Mouse (Mus musculus) embryonic facial prominence, embryonic 11.5 days (tissue): Measurements from ENCODE around the gene Pcgf3. TPM values are rescaled to one million over a fixed set of nuclear protein-coding genes. Genes with fewer than 3 reads are reported as not detected.

ENCODE experiments used
- ATAC-seq: fragments of 200-750 bp; cut with Nextera tagmentation; replicated peaks from 2 replicates; pipeline ENCODE4 v1.8.0; 2017; ENCODE audit warnings: low read depth; ENCODE audit not compliant: insufficient number of reproducible peaks, low FRiP score, low TSS enrichment
- DNase-seq: peaks from one replicate; pipeline ENCODE4 v3.0.0-alpha.2; 2015; ENCODE audit warnings: low spot score
- H3K27ac ChIP-seq: fragments of 300-500 bp; sonication (generic); replicated peaks from 2 replicates; pipeline ENCODE4 v1.5.1; 2014; ENCODE audit warnings: mild to moderate bottlenecking, low read depth, low read length, control low read depth
- H3K27me3 ChIP-seq: fragments of 300-500 bp; sonication (generic); 2 replicates; pipeline ENCODE4 v1.6.1; 2014; ENCODE audit warnings: mild to moderate bottlenecking, low read length, moderate library complexity, mixed read lengths; ENCODE audit not compliant: control insufficient read depth, insufficient read depth
- H3K36me3 ChIP-seq: fragments of 300-500 bp; sonication (generic); replicated peaks from 2 replicates; pipeline ENCODE4 v1.6.1; 2014; ENCODE audit warnings: low read depth, mild to moderate bottlenecking, low read length, moderate library complexity, mixed read lengths; ENCODE audit not compliant: control insufficient read depth, insufficient read depth
- H3K4me1 ChIP-seq: fragments of 300-500 bp; sonication (generic); 2 replicates; pipeline ENCODE4 v1.6.1; 2014; ENCODE audit warnings: low read length, mixed read lengths; ENCODE audit not compliant: control insufficient read depth, insufficient read depth
- H3K4me2 ChIP-seq: fragments of 300-500 bp; sonication (generic); 2 replicates; pipeline ENCODE4 v1.6.1; 2014; ENCODE audit warnings: low read depth, mild to moderate bottlenecking, control low read depth, low read length, moderate library complexity
- H3K4me3 ChIP-seq: fragments of 300-500 bp; sonication (generic); 2 replicates; pipeline ENCODE4 v1.5.1; 2014; ENCODE audit warnings: low read depth, low read length, control low read depth
- H3K9ac ChIP-seq: fragments of 300-500 bp; sonication (generic); replicated peaks from 2 replicates; pipeline ENCODE4 v1.6.1; 2014; ENCODE audit warnings: mild to moderate bottlenecking, control low read depth, low read length
- H3K9me3 ChIP-seq: fragments of 300-500 bp; sonication (generic); replicated peaks from 2 replicates; pipeline ENCODE4 v1.6.1; 2016; ENCODE audit warnings: mild to moderate bottlenecking, low read length, inconsistent platforms, mixed read lengths; ENCODE audit not compliant: control insufficient read depth
- WGBS: fragments of 180-500 bp; shearing (Covaris S2); extraction: QIAGEN DNeasy Blood & Tissue Kit; methylation state at CpG from one replicate; pipeline ENCODE4 v1.1.7; 2014; 5-methylcytosine and 5-hydroxymethylcytosine counted together
- polyA plus RNA-seq: library from polyadenylated mRNA; unstranded; fragments of >200 nt; fragmentation: Nextera tagmentation; extraction: Ambion mirVana; gene quantifications from 2 replicates; pipeline ENCODE4 v1.2.1, GENCODE M21; 2014

Pcgf3 gene
- polyA plus RNA-seq, 1 experiment from 2014 or later = 31.0 TPM

DNA sequence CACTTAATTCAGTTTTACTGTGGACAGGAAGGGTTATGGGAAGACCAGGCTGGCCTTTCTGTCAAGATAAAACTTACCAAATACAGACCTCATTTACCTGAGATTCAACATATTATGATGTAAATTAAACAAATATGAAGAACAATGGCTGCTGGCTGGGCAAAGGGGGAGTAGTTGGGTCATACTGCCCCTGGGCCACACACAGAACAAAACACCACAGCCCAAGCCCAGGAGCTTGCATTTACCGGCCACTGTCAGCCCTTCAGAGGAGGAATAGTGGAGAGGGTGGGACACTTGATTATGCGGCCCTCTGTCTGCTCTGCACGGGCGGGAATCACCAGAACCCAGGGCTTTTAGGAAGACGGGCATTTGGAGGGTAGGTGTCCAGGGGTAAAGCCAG lies 57.9 kb downstream of the Pcgf3 start:
- no peak overlapping the region for H3K9ac ChIP-seq
- H3K9me3 ChIP-seq = no peaks in the 10 kb centered on the region
- ATAC-seq (no peak), DNase-seq (no peak)
- H3K4me2 ChIP-seq = no peak overlapping the region
- no peaks in the 10 kb centered on the region for H3K4me1 ChIP-seq
- no peak overlapping the region for H3K27ac ChIP-seq
- H3K36me3 ChIP-seq = no peaks in the 10 kb centered on the region
- WGBS = 77% methylated on average over 5 of the region's 5 CpGs
- no peak overlapping the region for H3K4me3 ChIP-seq
- H3K27me3 ChIP-seq = no peaks in the 10 kb centered on the region

DNA sequence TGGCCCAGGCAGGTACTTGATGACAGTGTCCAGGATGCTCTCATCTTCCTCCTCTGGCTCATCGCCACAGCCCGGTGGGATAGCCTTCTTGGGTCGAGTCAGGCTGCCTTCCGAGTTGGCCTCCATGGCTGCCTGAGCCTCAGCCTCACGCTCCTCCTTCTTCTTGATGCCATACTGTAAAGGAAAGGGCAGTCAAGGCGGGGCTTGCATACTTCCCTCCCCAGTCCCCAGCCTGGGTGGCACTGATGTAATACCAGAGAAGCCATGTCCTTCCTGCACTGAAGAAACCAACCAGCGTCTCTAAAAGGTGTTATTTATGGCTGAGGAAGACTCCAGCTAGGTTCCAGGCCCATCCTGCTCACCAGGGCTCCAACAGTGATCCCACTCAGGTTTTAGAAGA lies 59.1 kb downstream of the Pcgf3 start:
- H3K36me3 ChIP-seq = no peaks in the 10 kb centered on the region
- WGBS = 83% methylated on average over 7 of the region's 7 CpGs
- H3K9ac ChIP-seq = no peak overlapping the region
- H3K27ac ChIP-seq = no peak overlapping the region
- H3K4me2 ChIP-seq = no peak overlapping the region
- H3K4me1 ChIP-seq = no peaks in the 10 kb centered on the region
- DNase-seq (no peak), ATAC-seq (no peak)
- no peak overlapping the region for H3K4me3 ChIP-seq
- no peaks in the 10 kb centered on the region for H3K9me3 ChIP-seq
- no peaks in the 10 kb centered on the region for H3K27me3 ChIP-seq

DNA sequence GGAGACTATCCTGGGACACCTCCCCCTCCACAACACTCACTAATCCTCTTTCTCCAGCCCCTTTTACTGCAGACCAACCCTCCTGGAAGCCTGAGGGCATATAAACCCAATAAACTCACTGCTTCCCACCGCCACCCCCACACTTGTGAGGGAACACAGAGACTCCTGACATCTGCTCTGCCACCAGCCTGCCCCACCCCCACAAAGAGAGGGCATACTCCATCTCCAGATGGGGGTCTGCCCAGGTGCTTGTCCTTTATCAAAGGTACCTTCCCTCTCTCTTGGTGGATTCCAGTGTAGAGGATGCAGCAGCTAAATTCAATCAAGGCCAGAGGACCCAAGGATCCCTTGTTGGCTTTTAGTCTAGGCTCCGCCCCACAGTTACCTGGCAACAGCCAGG lies 60.0 kb downstream of the Pcgf3 start:
- WGBS = 37% methylated on average over 2 of the region's 2 CpGs
- H3K4me2 ChIP-seq = no peak overlapping the region
- no peaks in the 10 kb centered on the region for H3K27me3 ChIP-seq
- H3K4me3 ChIP-seq = no peak overlapping the region
- H3K4me1 ChIP-seq = no peaks in the 10 kb centered on the region
- ATAC-seq (no peak), DNase-seq (no peak)
- H3K9ac ChIP-seq = no peak overlapping the region
- H3K36me3 ChIP-seq = no peaks in the 10 kb centered on the region
- no peaks in the 10 kb centered on the region for H3K9me3 ChIP-seq
- H3K27ac ChIP-seq = no peak overlapping the region

DNA sequence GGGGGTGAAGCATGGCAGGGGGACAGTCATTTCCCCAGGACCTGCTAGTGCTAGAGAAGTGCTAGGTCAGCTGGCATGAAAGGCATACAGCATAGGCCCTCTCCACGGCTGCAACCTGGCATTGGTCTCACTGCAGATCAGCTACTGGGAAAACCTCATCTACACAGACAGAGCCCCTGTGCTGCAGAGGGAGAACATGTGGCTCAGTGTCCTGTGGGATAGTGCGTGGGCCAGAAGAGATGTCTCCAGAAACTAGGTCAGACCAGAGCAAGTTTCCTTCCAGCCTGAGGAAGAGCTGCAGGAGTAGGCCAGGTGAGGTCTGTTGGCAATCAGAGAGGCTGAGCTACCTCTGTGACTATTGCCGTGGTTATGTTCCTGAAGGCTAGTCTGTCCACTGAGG lies 60.9 kb downstream of the Pcgf3 start:
- Histone ChIP-seq H3K27ac (no peak overlapping the region), H3K9me3 (no peaks in the 10 kb centered on the region), H3K27me3 (no peaks in the 10 kb centered on the region), H3K4me2 (no peak overlapping the region), H3K9ac (no peak overlapping the region), H3K4me3 (no peak overlapping the region), H3K4me1 (no peaks in the 10 kb centered on the region), H3K36me3 (no peaks in the 10 kb centered on the region)
- DNase-seq (no peak), ATAC-seq (no peak)
- WGBS = 81% methylated on average over 3 of the region's 3 CpGs

DNA sequence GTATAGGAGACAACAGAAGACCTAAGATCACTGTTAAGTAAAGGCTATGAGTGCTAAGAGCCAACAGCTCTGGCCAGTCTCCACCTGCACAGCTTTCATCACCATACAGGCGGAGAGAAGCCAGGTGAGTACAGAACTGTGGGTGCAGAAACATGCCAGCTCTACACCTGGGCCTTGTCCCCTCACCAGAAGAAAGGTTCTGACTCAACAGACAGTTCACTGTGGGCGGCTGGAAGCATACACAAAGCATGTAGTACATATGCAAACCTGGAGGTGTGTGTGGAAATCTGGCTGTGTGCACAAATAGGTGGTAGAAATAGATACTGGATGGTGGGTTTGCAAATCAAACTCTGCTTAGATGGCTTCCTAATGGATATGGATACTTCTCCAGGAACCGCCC lies 61.6 kb downstream of the Pcgf3 start:
- Histone ChIP-seq H3K9me3 (no peaks in the 10 kb centered on the region), H3K4me3 (no peak overlapping the region), H3K4me2 (no peak overlapping the region), H3K27me3 (no peaks in the 10 kb centered on the region), H3K9ac (no peak overlapping the region), H3K36me3 (no peaks in the 10 kb centered on the region), H3K27ac (no peak overlapping the region), H3K4me1 (no peaks in the 10 kb centered on the region)
- DNase-seq (no peak), ATAC-seq (no peak)
- 79% methylated on average over 3 of the region's 3 CpGs for WGBS

DNA sequence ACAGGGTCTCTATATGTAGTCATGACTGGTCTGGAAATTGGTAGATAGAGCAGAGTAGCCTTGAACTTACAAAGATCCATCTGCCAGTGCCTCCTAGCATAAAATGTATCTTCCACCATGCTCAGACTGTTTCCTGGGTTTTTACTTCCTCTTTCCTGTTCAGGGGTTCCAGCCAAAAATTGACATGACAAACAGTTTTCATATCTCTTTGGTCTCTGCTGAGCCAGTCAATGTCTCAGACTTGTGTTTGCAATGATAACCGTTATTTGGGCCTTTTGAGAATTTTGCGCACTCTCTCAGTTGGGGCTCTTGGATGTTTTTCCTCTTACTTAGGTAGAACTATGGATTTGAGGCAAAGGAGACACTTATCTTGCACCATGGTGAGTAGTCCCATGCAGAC lies 73.2 kb downstream of the Pcgf3 start:
- 92% methylated on average over 2 of the region's 2 CpGs for WGBS
- ATAC-seq (no peak), DNase-seq (no peak)
- Histone ChIP-seq H3K4me2 (no peak overlapping the region), H3K27ac (no peak overlapping the region), H3K9ac (no peak overlapping the region), H3K27me3 (no peaks in the 10 kb centered on the region), H3K4me3 (no peak overlapping the region), H3K36me3 (no peaks in the 10 kb centered on the region), H3K4me1 (no peaks in the 10 kb centered on the region), H3K9me3 (no peaks in the 10 kb centered on the region)

DNA sequence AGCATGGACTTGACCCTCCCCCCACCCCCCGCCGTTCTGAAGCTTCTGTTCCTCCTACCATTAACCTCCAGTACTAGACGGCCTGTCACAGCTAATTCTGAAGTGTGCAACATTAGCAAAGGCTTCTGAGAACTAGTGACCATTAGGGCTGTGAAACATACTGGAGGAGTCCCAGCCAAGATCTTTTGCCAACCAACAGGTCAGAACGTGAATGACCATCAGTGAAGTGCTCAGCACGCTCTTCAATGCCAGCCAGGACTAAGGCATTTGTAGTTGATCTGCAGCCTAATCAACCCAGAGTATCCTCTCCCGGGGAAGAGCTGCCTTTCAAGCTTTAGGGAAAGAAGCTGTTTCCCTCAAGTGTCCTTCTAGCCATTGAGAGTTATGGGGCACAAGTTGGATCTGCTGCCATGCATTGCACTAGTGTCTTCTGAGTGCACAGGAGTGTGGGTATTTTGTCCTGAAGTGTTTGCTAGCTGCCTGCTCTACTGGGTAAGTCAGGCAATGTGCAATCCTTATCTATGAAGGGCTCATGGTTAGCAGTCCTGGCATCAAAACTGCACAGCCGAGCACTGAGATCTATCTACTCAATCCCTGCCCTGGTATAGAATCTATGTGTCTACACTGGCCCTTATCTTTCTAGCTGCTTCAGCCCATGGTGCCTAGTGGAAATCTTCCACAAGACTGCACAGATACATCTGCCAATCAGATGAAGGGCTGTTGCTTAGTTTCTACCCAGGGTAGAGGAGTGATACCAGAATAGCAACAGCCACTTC lies 82.7 kb downstream of the Pcgf3 start:
- WGBS = 67% methylated on average over 7 of the region's 7 CpGs
- Histone ChIP-seq H3K9me3 (no peaks in the 10 kb centered on the region), H3K4me2 (no peak overlapping the region), H3K36me3 (no peaks in the 10 kb centered on the region), H3K27me3 (no peaks in the 10 kb centered on the region; the same call in 1 of the 2 replicates), H3K4me3 (no peak overlapping the region), H3K27ac (no peak overlapping the region), H3K4me1 (no peaks in the 10 kb centered on the region), H3K9ac (no peak overlapping the region)
- ATAC-seq (no peak), DNase-seq (no peak)

DNA sequence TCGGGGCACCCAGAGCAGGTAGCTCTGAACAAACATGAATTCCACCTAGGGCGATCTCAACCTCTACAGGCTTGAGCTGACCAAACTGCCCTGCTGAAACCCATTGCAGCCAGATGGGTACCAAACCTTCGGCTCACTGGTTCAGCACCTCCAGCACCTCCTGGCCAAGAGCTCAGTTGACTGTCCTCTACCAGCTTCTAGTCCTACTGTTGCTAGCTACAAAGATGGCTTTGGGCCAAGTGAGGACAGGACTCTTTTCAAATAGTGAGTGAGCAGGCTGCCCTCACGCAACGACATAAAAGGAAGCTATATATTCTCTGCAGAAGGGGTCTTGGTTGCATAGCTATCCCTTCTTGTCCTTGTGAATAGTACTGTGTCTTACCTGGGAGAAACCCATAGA lies 86.6 kb downstream of the Pcgf3 start:
- peaks cover 13% of the 10 kb centered on the region for H3K27me3 ChIP-seq
- no peak overlapping the region for H3K4me3 ChIP-seq
- H3K9me3 ChIP-seq = no peaks in the 10 kb centered on the region
- no peaks in the 10 kb centered on the region for H3K36me3 ChIP-seq
- H3K9ac ChIP-seq = no peak overlapping the region
- WGBS = 84% methylated on average over 5 of the region's 5 CpGs
- DNase-seq (no peak), ATAC-seq (no peak)
- no peaks in the 10 kb centered on the region for H3K4me1 ChIP-seq
- no peak overlapping the region for H3K27ac ChIP-seq
- H3K4me2 ChIP-seq = no peak overlapping the region
